Mouse (Mus musculus) liver, embryonic 16.5 days (tissue): ENCODE results near the gene Epb41l5. TPM values are rescaled to one million over a fixed set of nuclear protein-coding genes. Genes with fewer than 3 reads are reported as not detected.

Experiments
- ATAC-seq: fragments of 200-750 bp; cut with Nextera tagmentation; 2 replicates; pipeline ENCODE4 v1.8.0; 2017; ENCODE audit warnings: low read depth, mild to moderate bottlenecking, moderate number of reproducible peaks, moderate library complexity
- H3K27ac ChIP-seq: fragments of 300-500 bp; sonication (generic); 2 replicates; pipeline ENCODE4 v1.5.1; 2014; ENCODE audit warnings: mild to moderate bottlenecking, low read length
- H3K27me3 ChIP-seq: fragments of 300-500 bp; sonication (generic); 2 replicates; pipeline ENCODE4 v1.6.1; 2014; ENCODE audit warnings: low read depth, low read length, mixed read lengths; ENCODE audit not compliant: control insufficient read depth, insufficient read depth
- H3K36me3 ChIP-seq: fragments of 300-500 bp; sonication (generic); 2 replicates; pipeline ENCODE4 v1.6.1; 2014; ENCODE audit warnings: mild to moderate bottlenecking; ENCODE audit not compliant: control insufficient read depth, insufficient read depth
- H3K4me1 ChIP-seq: fragments of 300-500 bp; sonication (generic); 2 replicates; pipeline ENCODE4 v1.6.1; 2014; ENCODE audit warnings: low read depth, low read length, mixed read lengths; ENCODE audit not compliant: control insufficient read depth
- H3K4me2 ChIP-seq: fragments of 300-500 bp; sonication (generic); 2 replicates; pipeline ENCODE4 v1.6.1; 2014; ENCODE audit warnings: low read depth, low read length, mixed read lengths
- H3K4me3 ChIP-seq: fragments of 300-500 bp; sonication (generic); 2 replicates; pipeline ENCODE4 v1.5.1; 2014; ENCODE audit warnings: low read depth, mild to moderate bottlenecking, low read length
- H3K9ac ChIP-seq: fragments of 300-500 bp; sonication (generic); 2 replicates; pipeline ENCODE4 v1.6.1; 2014; ENCODE audit warnings: low read depth, low read length
- H3K9me3 ChIP-seq: fragments of 300-500 bp; sonication (generic); replicated peaks from 2 replicates; pipeline ENCODE4 v1.6.1; 2016; ENCODE audit warnings: low read length; ENCODE audit not compliant: control insufficient read depth
- WGBS: fragments of 180-500 bp; shearing (Covaris S2); extraction: QIAGEN DNeasy Blood & Tissue Kit; methylation state at CpG from one replicate; pipeline ENCODE4 v1.1.7; 2014; ENCODE audit not compliant: insufficient replicate concordance; 5-methylcytosine and 5-hydroxymethylcytosine counted together
- polyA plus RNA-seq: library from polyadenylated mRNA; unstranded; fragments of >200 nt; fragmentation: Nextera tagmentation; extraction: Ambion mirVana; gene quantifications from 2 replicates; pipeline ENCODE4 v1.2.1, GENCODE M21; 2015

Gene Epb41l5
- 24.7 and 26.4 TPM in 2 replicates for polyA plus RNA-seq

DNA sequence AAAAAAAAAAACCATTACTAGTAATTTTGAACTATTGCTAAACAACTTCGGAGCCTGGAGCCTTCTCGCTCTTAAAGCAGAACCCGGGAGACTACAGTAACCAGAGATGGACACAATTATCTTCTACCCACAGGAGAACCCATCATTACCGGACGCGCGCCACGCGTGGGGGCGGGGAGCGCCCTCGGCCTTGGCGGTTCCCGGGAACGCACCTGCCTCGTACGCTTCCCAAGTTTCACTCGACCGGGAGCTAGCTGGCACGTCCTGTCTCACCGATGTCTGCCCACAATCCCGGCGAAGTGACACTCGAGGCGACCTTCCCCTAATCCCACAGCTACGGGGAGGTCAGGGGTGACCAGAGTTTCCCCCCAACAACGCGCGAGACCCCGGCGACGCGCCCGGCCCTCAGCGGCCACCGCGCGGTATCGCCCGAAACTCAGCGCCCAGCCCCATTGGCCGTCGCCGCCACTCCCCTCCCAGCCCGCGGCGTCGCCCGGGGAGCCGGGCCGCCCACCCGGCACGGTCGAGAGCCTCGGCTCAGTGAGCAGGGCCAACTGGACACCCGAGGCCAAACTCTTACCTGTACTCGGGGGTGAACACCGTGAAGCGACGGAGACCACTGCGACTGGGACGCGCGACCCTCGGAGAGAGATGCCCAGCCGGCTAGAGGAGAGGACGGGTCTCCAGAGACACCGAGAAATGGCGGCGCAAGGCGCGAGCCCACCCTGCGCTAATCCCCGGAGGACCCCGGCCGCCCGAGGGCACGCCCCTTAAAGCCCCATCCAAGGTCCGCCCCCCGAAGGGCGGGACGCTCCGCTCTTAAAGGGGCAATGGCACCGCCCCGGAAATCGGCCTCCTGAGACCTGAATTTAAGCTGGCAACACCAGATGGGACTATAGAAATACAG is at the start of gene Epb41l5:
Gene Epb41l5, minus strand, starts transcription at position 796 of the 907 bp plus-strand sequence.
- peak within 1 kb of the TSS; percentile 79 for H3K9ac ChIP-seq
- 0% methylated on average over 86 of the region's 86 CpGs for WGBS
- ATAC-seq, result peak; percentile 92
- H3K9me3 ChIP-seq, result no peaks in the 10 kb centered on the region
- no peaks in the 10 kb centered on the region for H3K27me3 ChIP-seq
- H3K27ac ChIP-seq, result peak within 1 kb of the TSS; percentile 85
- no peaks in the 10 kb centered on the region for H3K36me3 ChIP-seq
- H3K4me1 ChIP-seq, result peaks cover 8% of the 10 kb centered on the region
- peak within 1 kb of the TSS; percentile 93 for H3K4me2 ChIP-seq
- H3K4me3 ChIP-seq, result peak within 1 kb of the TSS; percentile 89

DNA sequence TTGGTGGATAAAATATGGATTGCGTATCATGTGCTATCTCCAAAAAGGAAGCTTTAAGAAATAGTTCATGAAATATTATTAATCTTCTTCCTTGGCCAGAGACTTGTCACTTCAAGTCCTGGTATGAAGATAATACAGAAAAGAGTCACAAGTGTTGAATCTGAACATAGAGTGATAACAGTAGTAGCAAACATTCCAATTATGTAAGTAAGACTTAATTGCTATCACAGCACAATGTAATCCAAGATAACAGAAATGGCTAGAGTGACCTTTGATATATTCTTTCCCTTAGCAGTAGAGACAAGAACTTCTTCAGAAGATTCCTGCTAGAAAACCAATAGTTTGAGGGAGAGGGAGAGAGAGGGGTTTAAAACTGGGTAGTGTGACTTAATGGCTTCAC is 48.1 kb upstream of the Epb41l5 start:
- Histone ChIP-seq H3K4me3 (no peak overlapping the region), H3K27me3 (no peaks in the 10 kb centered on the region), H3K9me3 (no peaks in the 10 kb centered on the region), H3K9ac (no peak overlapping the region), H3K27ac (no peak overlapping the region), H3K4me1 (no peaks in the 10 kb centered on the region), H3K36me3 (peaks cover 4% of the 10 kb centered on the region; the same call in 1 of the 2 replicates), H3K4me2 (no peak overlapping the region)
- ATAC-seq, result no peak
- 73% methylated on average over 1 of the region's 1 CpGs for WGBS

DNA sequence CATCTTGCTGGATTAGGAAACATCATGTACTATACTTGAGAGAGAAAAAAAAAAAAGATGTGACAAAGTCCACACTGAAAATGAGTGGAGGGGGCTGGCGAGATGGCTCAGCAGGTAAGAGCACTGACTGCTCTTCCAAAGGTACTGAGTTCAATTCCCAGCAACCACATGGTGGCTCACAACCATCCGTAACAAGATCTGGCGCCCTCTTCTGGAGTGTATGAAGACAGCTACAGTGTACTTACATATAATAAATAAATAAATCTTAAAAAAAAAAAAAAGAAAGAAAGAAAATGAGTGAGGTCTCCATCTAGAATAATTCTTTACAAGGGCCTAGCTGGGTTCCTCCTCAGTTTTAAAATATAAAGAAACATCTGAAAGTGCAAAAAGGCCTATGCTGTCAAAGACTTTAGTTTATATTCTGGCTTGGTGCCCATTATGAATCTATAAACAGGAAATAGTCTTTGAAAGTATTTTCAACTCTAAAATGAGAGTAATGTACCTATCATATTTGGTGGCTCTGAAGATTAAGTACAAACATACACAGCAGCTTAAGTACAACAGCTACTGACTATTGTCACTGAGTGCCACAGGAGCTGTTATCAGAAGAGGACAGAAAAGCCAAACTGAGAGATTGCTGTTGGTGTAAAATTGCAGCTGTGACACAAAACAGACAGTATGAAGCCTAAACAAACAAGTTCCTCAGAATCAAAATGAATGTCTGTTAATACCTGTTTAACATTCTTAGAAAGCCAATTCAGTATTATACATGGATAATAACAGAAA is 37.2 kb upstream of the Epb41l5 start:
- Histone ChIP-seq H3K4me3 (no peak overlapping the region), H3K36me3 (no peaks in the 10 kb centered on the region), H3K27ac (no peak overlapping the region), H3K9me3 (no peaks in the 10 kb centered on the region), H3K4me1 (no peaks in the 10 kb centered on the region; the same call in 1 of the 2 replicates), H3K27me3 (no peaks in the 10 kb centered on the region), H3K9ac (no peak overlapping the region), H3K4me2 (no peak overlapping the region)
- ATAC-seq, result peak; percentile 63
- WGBS, result 74% methylated on average over 3 of the region's 3 CpGs

DNA sequence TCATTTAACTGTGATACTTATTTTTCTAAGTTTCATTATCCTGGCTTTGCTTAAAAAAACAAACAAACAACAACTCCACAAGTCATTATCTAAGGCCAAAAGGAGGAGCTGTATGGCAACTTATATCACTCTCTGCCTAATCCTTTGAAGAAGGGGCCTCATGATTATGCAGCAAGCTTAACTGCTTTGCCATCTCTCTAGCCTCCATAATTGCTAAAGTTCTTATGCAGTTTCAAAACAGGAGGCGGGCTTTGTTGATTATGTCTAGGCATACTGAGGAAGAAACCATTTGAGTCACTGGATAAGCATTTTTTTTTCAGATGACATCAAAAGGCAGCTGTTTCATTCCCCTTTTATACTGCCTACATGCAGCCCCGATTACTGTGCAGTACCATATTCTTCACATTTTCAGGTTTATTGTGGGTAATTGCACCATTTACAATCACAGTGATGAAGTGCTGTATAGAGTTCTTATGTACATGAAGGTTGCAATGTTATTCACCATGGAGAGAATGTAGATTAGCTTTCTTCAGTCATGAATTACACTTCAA is 32.9 kb upstream of the Epb41l5 start:
- H3K4me2 ChIP-seq, result no peak overlapping the region
- H3K4me3 ChIP-seq, result no peak overlapping the region
- 74% methylated on average over 2 of the region's 2 CpGs for WGBS
- H3K27ac ChIP-seq, result no peak overlapping the region
- no peak overlapping the region for H3K9ac ChIP-seq
- H3K4me1 ChIP-seq, result no peaks in the 10 kb centered on the region; the same call in 1 of the 2 replicates
- H3K9me3 ChIP-seq, result no peaks in the 10 kb centered on the region
- no peak for ATAC-seq
- H3K27me3 ChIP-seq, result no peaks in the 10 kb centered on the region
- no peaks in the 10 kb centered on the region for H3K36me3 ChIP-seq

DNA sequence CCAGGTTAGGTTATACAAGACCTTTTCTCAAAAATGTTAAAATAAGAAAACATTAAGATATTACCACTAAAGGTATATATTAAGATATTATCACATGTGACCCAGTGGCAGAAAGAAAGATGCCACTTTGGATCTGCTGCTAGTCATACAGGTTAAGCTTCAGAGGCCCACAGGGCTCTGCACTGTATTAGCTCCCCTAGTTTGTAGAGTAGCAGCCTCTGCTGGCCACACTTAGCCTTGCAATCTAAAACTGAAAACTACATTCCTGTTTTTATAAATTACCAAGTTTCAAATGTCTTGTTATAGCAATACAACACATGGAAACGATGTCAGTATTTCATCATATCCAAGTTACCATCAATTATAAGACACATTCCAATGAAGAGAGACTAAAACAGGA is 26.2 kb upstream of the Epb41l5 start:
- Histone ChIP-seq H3K27me3 (no peaks in the 10 kb centered on the region), H3K9me3 (no peaks in the 10 kb centered on the region), H3K36me3 (no peaks in the 10 kb centered on the region), H3K4me2 (no peak overlapping the region), H3K4me3 (no peak overlapping the region), H3K4me1 (no peaks in the 10 kb centered on the region), H3K9ac (no peak overlapping the region), H3K27ac (no peak overlapping the region)
- no peak for ATAC-seq
- 42% methylated on average over 1 of the region's 1 CpGs for WGBS

DNA sequence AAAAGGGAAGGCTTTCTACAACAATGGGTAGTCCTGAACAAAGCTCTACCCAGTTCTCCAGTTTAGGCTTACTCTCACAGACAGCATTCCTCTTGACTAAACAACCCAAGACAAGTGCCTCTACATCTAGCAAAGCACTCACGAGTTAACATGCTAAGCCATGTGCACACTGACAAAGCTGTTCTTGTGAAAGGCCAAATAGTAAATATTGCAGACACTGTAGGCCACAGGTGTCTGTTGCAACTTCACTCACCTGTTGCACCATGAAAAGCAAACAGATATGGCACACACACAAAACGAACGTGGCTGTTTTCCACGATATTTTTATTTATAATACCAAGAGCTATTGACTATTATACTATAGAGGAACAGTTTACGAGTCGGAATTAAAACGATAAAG is 18.1 kb upstream of the Epb41l5 start:
- 69% methylated on average over 7 of the region's 7 CpGs for WGBS
- Histone ChIP-seq H3K27me3 (no peaks in the 10 kb centered on the region), H3K9me3 (no peaks in the 10 kb centered on the region), H3K36me3 (no peaks in the 10 kb centered on the region), H3K4me1 (no peaks in the 10 kb centered on the region), H3K4me2 (no peak overlapping the region), H3K9ac (no peak overlapping the region), H3K27ac (peak overlapping the region; percentile 68), H3K4me3 (no peak overlapping the region)
- ATAC-seq, result peak; percentile 94

DNA sequence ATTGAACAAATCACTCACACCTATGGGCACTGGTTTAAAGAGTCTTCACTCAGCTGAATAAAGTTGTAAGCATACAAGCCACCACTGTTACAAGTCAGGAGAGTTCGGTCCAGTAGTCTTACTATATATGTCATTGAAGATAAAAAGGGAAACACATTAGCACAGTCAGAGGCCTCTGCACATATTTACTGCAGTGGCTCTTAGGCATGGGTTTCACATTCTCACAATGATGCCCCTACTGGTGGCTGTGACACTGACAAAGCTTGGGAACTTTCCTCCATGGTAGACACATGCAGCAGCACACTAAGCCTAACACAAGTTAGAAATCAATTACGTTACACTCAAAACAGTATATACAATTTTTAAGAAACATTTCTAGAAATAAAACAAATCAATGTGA is 5.5 kb upstream of the Epb41l5 start:
- WGBS, result 74% methylated on average over 2 of the region's 2 CpGs
- H3K27ac ChIP-seq, result no peak overlapping the region
- ATAC-seq, result no peak
- H3K4me1 ChIP-seq, result peaks cover under 1% of the 10 kb centered on the region; the same call in 1 of the 2 replicates
- H3K9ac ChIP-seq, result no peak overlapping the region
- H3K4me2 ChIP-seq, result no peak overlapping the region
- H3K27me3 ChIP-seq, result no peaks in the 10 kb centered on the region
- H3K9me3 ChIP-seq, result no peaks in the 10 kb centered on the region
- no peaks in the 10 kb centered on the region for H3K36me3 ChIP-seq
- H3K4me3 ChIP-seq, result no peak overlapping the region

DNA sequence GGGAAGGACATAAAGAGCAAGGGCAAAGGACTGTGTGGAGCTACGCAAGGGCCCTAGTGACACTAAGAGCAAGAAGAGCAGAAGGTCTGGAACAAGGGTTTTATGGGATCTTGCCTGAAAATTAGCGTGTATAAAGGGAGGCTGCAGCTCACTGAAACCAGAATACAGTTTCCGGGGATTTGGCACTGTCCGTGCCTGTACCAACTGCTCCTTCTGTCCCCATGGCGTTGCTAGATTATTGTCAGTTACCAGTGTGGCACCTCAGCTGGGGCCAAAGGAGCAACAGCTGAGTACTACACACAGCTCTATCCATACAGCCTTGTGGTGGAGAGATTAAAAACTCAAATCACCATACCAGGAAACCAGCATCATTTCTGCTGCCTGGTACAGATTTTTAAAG is 1.6 kb upstream of the Epb41l5 start:
- no peak overlapping the region for H3K9ac ChIP-seq
- no peak for ATAC-seq
- WGBS, result 79% methylated on average over 5 of the region's 5 CpGs
- H3K4me2 ChIP-seq, result no peak overlapping the region
- no peaks in the 10 kb centered on the region for H3K27me3 ChIP-seq
- H3K4me1 ChIP-seq, result peaks cover 8% of the 10 kb centered on the region
- H3K4me3 ChIP-seq, result no peak overlapping the region
- no peaks in the 10 kb centered on the region for H3K9me3 ChIP-seq
- H3K27ac ChIP-seq, result no peak overlapping the region
- no peaks in the 10 kb centered on the region for H3K36me3 ChIP-seq
